Mouse (Mus musculus) embryonic fibroblast, embryonic 13.5 days (primary cell): ENCODE results near the gene Rhot1.

Experiments
- CTCF ChIP-seq: IDR thresholded peaks from 2 replicates; pipeline ENCODE4 v1.5.1; 2011; ENCODE audit warnings: mild to moderate bottlenecking, control low read depth, low read length, moderate library complexity, borderline replicate concordance; ENCODE audit not compliant: insufficient read depth
- POLR2A ChIP-seq: IDR thresholded peaks from 2 replicates; pipeline ENCODE4 v1.6.1; 2011; ENCODE audit warnings: low read depth, mild to moderate bottlenecking, control low read depth, low read length, moderate library complexity

GRCm38 (mm10) chr11:80303746-80304145 lies 94.9 kb downstream of the Rhot1 start:
- no peak for TF ChIP-seq CTCF
- TF ChIP-seq POLR2A = no peak
